Mouse (Mus musculus) heart, postnatal 0 days (tissue): ENCODE data around the gene Atp1a4.

Experiments
- CTCF ChIP-seq: IDR thresholded peaks from 2 replicates; pipeline ENCODE4 v1.5.1; 2016; ENCODE audit warnings: antibody characterized with exemption, control low read depth, low read depth
- EP300 ChIP-seq: IDR thresholded peaks from 2 replicates; pipeline ENCODE4 v1.6.1; 2016; ENCODE audit warnings: antibody characterized with exemption, low read depth

DNA sequence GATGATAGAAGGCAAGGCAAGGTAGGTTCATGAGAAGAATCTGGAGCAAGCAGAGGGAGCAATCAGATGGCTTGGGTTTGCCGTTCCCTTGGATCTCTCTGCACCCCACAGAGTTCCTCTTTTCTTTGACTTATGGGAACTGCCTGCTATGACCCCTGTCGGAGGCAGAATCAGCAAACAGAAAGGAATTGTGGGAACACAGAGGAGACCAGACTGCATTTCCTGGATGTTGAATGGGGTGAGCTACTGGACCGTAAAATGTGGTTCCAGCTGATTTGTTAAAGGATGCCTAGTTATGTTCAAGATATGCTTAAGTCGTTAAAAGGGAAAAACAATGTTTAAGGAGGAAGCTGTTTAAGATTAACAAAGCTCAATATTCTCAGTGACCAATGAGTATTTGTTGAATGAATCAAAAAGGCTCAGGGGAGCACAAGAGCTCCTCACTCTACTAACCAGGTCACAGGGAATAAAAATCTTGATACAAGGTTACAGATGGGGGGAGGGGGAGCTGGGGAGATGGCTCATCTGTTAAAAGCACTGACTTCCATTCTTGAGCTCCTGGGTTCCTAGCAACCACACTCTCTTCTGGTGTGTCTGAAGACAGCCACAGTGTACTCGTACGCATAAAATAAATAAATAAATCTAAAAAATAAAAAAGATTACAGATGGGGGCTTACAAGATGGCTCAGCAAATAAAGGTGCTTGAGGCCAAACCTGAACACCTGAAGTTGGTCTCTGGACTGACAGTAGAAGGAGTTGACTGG, 17.1 kb downstream of the Atp1a4 start:
- no peak for TF ChIP-seq CTCF
- no peak for TF ChIP-seq EP300
